Mouse (Mus musculus): ENCODE data around the gene Dnajc2. TPM values are rescaled to one million over a fixed set of nuclear protein-coding genes. Genes with fewer than 3 reads are reported as not detected.
"Not testable (repeated sequence)": the region's sequence is repeated elsewhere in the genome, so short reads cannot be mapped to it uniquely, and the experiment has no call there.

Dnajc2 gene
- polyA plus RNA-seq, 1 experiment from 2014 or later = 103 TPM

GRCm38 (mm10) chr5:21718546-21718945 lies 66.5 kb downstream of the Dnajc2 start:
- 90% methylated on average over 5 of the region's 5 CpGs for whole genome bisulfite sequencing
- Histone ChIP-seq H3K9ac (ENCODE audit: low read length) (no peak overlapping the region), H3K4me2 (no peak overlapping the region), H3K27ac (ENCODE audit: low read depth, low read length) (no peak overlapping the region), H3K9me3 (ENCODE audit: control insufficient read depth, low read length) (no peaks in the 10 kb centered on the region), H3K4me3 (ENCODE audit: low read depth, low read length) (no peak overlapping the region), H3K36me3 (ENCODE audit: control insufficient read depth, insufficient read depth, low read length) (no peaks in the 10 kb centered on the region), H3K4me1 (ENCODE audit: control insufficient read depth, insufficient read depth, low read length) (no peaks in the 10 kb centered on the region), H3K27me3 (ENCODE audit: control insufficient read depth, insufficient read depth, low read length) (no peaks in the 10 kb centered on the region)
- DNase-seq (ENCODE audit: low spot score, missing footprints) (peak; percentile 51), ATAC-seq (ENCODE audit: low FRiP score) (no peak)

GRCm38 (mm10) chr5:21717165-21717715 lies 67.8 kb downstream of the Dnajc2 start:
- DNase-seq (ENCODE audit: low spot score, missing footprints) (peak; percentile 79), ATAC-seq (ENCODE audit: low FRiP score) (no peak)
- 90% methylated on average over 10 of the region's 10 CpGs for WGBS
- Histone ChIP-seq H3K9me3 (ENCODE audit: control insufficient read depth, low read length) (no peaks in the 10 kb centered on the region), H3K4me3 (ENCODE audit: low read depth, low read length) (no peak overlapping the region), H3K4me2 (no peak overlapping the region), H3K27me3 (ENCODE audit: control insufficient read depth, insufficient read depth, low read length) (no peaks in the 10 kb centered on the region), H3K27ac (ENCODE audit: low read depth, low read length) (no peak overlapping the region), H3K9ac (ENCODE audit: low read length) (no peak overlapping the region), H3K36me3 (ENCODE audit: control insufficient read depth, insufficient read depth, low read length) (no peaks in the 10 kb centered on the region), H3K4me1 (ENCODE audit: control insufficient read depth, insufficient read depth, low read length) (no peaks in the 10 kb centered on the region)

GRCm38 (mm10) chr5:21714447-21714846 lies 70.6 kb downstream of the Dnajc2 start:
- no peak overlapping the region for H3K4me2 ChIP-seq
- H3K4me1 ChIP-seq (ENCODE audit: control insufficient read depth, insufficient read depth, low read length) = no peaks in the 10 kb centered on the region
- no peak overlapping the region for H3K27ac ChIP-seq (ENCODE audit: low read depth, low read length)
- no peak overlapping the region for H3K4me3 ChIP-seq (ENCODE audit: low read depth, low read length)
- no peak for ATAC-seq (ENCODE audit: low FRiP score)
- WGBS = 95% methylated on average over 4 of the region's 4 CpGs
- no peaks in the 10 kb centered on the region for H3K9me3 ChIP-seq (ENCODE audit: control insufficient read depth, low read length)
- H3K27me3 ChIP-seq (ENCODE audit: control insufficient read depth, insufficient read depth, low read length) = no peaks in the 10 kb centered on the region
- no peaks in the 10 kb centered on the region for H3K36me3 ChIP-seq (ENCODE audit: control insufficient read depth, insufficient read depth, low read length)
- DNase-seq (ENCODE audit: low spot score, missing footprints) = peak; percentile 23
- no peak overlapping the region for H3K9ac ChIP-seq (ENCODE audit: low read length)

GRCm38 (mm10) chr5:21712127-21712715 lies 72.8 kb downstream of the Dnajc2 start:
- H3K36me3 ChIP-seq (ENCODE audit: control insufficient read depth, insufficient read depth, low read length) = no peaks in the 10 kb centered on the region
- DNase-seq (ENCODE audit: low spot score, missing footprints) (peak; percentile 41), ATAC-seq (ENCODE audit: low FRiP score) (no peak)
- H3K9ac ChIP-seq (ENCODE audit: low read length) = no peak overlapping the region
- H3K27ac ChIP-seq (ENCODE audit: low read depth, low read length) = no peak overlapping the region
- H3K4me1 ChIP-seq (ENCODE audit: control insufficient read depth, insufficient read depth, low read length) = no peaks in the 10 kb centered on the region
- no peaks in the 10 kb centered on the region for H3K27me3 ChIP-seq (ENCODE audit: control insufficient read depth, insufficient read depth, low read length)
- H3K4me2 ChIP-seq = no peak overlapping the region
- no peaks in the 10 kb centered on the region for H3K9me3 ChIP-seq (ENCODE audit: control insufficient read depth, low read length)
- WGBS = 76% methylated on average over 13 of the region's 13 CpGs
- H3K4me3 ChIP-seq (ENCODE audit: low read depth, low read length) = no peak overlapping the region

GRCm38 (mm10) chr5:21708011-21708410 lies 77.0 kb downstream of the Dnajc2 start:
- 88% methylated on average over 8 of the region's 8 CpGs for WGBS
- H3K36me3 ChIP-seq (ENCODE audit: control insufficient read depth, insufficient read depth, low read length); H3K4me3 ChIP-seq (ENCODE audit: low read depth, low read length); H3K9ac ChIP-seq (ENCODE audit: low read length); ATAC-seq (ENCODE audit: low FRiP score); H3K4me1 ChIP-seq (ENCODE audit: control insufficient read depth, insufficient read depth, low read length); H3K27me3 ChIP-seq (ENCODE audit: control insufficient read depth, insufficient read depth, low read length); H3K4me2 ChIP-seq; H3K9me3 ChIP-seq (ENCODE audit: control insufficient read depth, low read length); H3K27ac ChIP-seq (ENCODE audit: low read depth, low read length): not testable (repeated sequence)
- DNase-seq (ENCODE audit: low spot score, missing footprints) = peak; percentile 61

Other genes starting within 250 kb of the Dnajc2 start
- 14.0 and 17.0 TPM in 2 replicates for gene Lrrc17, start 241.7 kb downstream of the Dnajc2 start, polyA plus RNA-seq (2014; fragmentation: Nextera tagmentation; extraction: Ambion mirVana)
- 0.08 and 0.30 TPM in 2 replicates for gene Fbxl13, start 139.6 kb downstream of the Dnajc2 start, polyA plus RNA-seq (2014; fragmentation: Nextera tagmentation; extraction: Ambion mirVana)
- 93.1 and 98.3 TPM in 2 replicates for gene Armc10, start 139.4 kb downstream of the Dnajc2 start, polyA plus RNA-seq (2014; fragmentation: Nextera tagmentation; extraction: Ambion mirVana)
- gene Napepld, start 83.9 kb downstream of the Dnajc2 start, polyA plus RNA-seq (2014; fragmentation: Nextera tagmentation; extraction: Ambion mirVana) = 17.0 and 17.1 TPM in 2 replicates
- gene Pmpcb, start 48.1 kb downstream of the Dnajc2 start, polyA plus RNA-seq (2014; fragmentation: Nextera tagmentation; extraction: Ambion mirVana) = 106 and 115 TPM in 2 replicates
- 253 and 272 TPM in 2 replicates for gene Psmc2, start within 50 bp of the Dnajc2 start, polyA plus RNA-seq (2014; fragmentation: Nextera tagmentation; extraction: Ambion mirVana)
- gene Slc26a5, start 80.4 kb upstream of the Dnajc2 start, polyA plus RNA-seq (2014; fragmentation: Nextera tagmentation; extraction: Ambion mirVana) = 0.07 and 0.18 TPM in 2 replicates